Mouse (Mus musculus) layer of hippocampus, postnatal 25 days (tissue): ENCODE measurements around the gene Vmn1r72. TPM values are rescaled to one million over a fixed set of nuclear protein-coding genes. Genes with fewer than 3 reads are reported as not detected.
"Not testable (repeated sequence)": the region's sequence is repeated elsewhere in the genome, so short reads cannot be mapped to it uniquely, and the experiment has no call there.

ENCODE experiments used
- DNase-seq, 2 experiments: peaks; one replicate each; pipeline ENCODE4 v3.0.0; 2022; ENCODE audit warnings: mixed read lengths in 2 of 2, low spot score in 1 of 2; ENCODE audit errors: extremely low spot score in 1 of 2
- total RNA-seq, 2 experiments: library from RNA; stranded (reverse); gene quantifications; 2 replicates each; pipeline ENCODE4 v1.2.3; 2021

The Vmn1r72 gene
- total RNA-seq: not detected

DNA sequence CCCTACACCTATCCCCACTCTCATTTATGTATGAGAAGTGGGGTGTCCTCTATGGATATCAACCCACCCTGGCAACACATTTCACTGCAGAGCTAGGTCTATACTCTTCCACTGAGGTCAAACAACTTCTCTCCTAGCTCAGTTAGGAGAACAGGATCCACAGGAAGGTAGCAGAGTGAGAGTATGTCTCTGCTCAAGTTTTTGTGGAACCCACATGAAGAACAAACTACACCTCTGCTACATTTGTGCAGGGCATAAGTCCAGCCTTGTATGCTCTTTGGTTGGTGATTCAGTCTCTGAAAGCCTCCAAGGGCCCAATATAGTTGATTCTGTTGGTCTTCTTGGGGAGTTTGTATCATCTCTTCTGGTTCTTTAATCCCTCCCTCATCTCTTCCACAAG, at the start of gene Vmn1r72:
Vmn1r72 (minus strand) TSS at position 101 of the 400 bp plus-strand sequence.
- DNase-seq: not testable (repeated sequence)

DNA sequence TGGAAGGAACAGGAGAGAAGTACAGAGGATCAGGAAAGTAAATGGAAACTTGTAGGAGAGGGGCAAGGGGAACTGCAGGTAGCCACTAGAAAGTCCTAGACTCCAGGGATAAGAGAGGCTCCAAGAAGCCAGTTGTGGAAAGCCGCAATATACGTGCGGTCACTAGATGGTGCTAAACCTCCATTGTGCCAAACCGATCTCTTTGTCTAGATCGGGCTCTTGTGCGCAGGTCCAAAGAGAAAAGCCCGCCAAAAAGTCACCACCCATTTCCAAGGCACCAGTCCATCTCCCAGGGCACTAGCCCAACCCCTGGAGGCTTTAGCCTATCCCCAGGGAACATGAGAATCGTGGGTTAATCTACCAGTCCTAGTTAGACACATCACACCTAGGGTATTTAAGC, 62.9 kb downstream of the Vmn1r72 start:
- DNase-seq: peak in 1 of 2 experiments; percentile 2

Other genes with a start within 250 kb of the Vmn1r72 start
- gene Zscan4-ps2, start 165.8 kb downstream of the Vmn1r72 start, total RNA-seq: not detected
- not detected for gene Zscan4-ps3, start 70.8 kb downstream of the Vmn1r72 start, total RNA-seq
- gene Vmn1r73, start 50.1 kb upstream of the Vmn1r72 start, total RNA-seq: not detected
- gene Vmn1r74, start 153.8 kb upstream of the Vmn1r72 start, total RNA-seq: not detected
- not detected for gene Vmn1r75, start 194.5 kb upstream of the Vmn1r72 start, total RNA-seq